Mouse (Mus musculus) gastrocnemius, postnatal 14 days (tissue): Measurements from ENCODE around the gene Kcnc4. TPM values are rescaled to one million over a fixed set of nuclear protein-coding genes. Genes with fewer than 3 reads are reported as not detected.

ENCODE experiments used
- DNase-seq: peaks from one replicate; pipeline ENCODE4 v3.0.0; 2021; ENCODE audit warnings: mixed read lengths
- intact Hi-C: fragments of 180-260 bp; cut with DNase I; formaldehyde crosslinking; loops from one replicate; pipeline ENCODE4 v1.15.1; 2025; ENCODE audit warnings: low total_unique reads
- total RNA-seq, 2 experiments: library from RNA; stranded (reverse); gene quantifications; 2 replicates each; pipeline ENCODE4 v1.2.3; 2021

Kcnc4 gene
- total RNA-seq, 2 experiments from 2014 or later = 49.3 to 51.9 TPM

DNA sequence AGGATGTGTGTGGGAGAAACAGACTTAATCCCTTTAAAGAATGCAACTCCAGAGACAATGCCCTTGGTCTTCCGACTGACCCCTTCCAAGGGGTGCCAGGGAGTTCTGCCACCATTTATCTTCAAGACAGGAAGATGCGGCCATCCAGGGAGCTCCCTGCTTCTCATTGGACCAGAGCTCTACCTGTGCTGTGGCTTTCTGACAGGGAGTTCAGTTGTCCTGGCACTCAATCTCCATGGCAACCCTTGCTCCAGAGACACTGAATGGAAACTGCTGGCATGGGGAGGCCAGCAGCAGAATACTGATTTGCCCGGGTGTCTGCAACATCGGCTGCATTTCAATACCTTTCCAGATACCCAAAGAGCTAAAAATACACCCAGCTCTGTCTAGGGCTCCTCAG is 47.7 kb downstream of the Kcnc4 start:
- intact Hi-C loops = no loop called here
- DNase-seq = no peak

DNA sequence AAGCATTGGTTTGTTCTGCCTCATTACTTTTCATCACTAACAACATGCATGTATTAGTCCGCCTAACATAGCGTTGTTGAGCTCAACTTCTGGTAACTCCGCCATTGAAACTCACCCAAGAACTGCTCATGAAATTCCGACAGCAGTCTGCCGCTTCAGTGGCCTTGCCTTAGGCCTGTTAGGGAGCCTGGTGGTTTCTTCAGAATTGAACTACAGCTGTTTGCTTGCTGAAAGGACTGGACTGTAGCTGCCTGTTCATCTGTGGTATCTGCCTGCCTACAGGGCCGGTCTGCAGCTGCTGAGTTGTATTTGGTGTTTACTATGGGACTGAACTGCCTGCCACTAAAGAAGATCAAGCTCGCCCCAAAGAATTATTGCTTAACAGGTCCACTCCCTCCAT is 58.0 kb downstream of the Kcnc4 start:
- DNase-seq = no peak
- intact Hi-C loops = no loop called here

DNA sequence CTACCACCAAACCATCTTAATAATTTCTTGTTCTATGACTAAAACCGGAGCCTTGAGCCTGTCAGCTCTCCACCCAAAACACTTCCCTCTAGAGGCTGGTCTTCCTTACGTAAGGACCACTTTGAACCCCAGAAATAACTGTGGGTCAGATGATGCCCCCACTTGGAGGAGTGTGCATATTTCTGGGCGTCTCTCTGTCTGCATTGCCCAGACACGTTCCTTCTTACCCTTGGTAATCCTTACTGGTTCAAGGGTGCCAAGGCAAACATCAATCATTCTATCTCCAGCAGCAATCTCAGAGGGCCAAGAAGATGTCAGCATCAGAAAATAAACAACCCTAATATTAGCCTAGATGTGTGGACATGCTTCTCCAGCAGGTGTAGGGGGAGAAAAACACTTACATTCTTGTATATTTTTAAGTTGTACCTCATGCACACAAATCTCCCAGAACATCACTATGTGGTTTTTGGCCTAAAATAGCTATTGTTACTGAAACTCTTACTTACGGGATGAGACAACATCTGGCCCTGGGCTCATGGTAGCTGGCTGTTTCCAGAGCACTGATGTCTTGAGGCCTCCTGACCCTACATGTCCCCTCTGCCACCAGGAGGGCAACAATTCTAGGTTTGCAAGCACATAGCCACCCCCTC is 59.2 kb downstream of the Kcnc4 start:
- DNase-seq = no peak
- intact Hi-C loops = no loop called here

DNA sequence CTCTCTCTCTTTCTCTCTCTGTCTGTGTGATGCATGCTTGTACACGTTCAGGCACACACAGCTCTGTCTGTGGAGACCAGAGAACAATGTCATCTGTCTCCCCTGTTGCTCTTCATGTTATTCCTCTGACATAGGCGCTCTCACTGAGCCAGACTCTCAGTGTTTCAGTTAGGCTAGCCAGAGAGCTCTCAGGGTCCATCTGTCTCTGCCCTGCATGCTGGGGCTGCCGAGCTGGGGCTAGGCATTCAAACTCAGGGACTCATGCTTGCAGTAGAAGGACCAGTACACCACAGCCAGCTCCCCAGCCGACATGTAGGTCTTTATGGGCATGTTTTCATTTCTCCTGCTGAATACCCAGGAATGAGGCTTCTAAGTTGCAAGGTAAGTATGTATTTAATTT is 68.2 kb downstream of the Kcnc4 start:
- intact Hi-C loops = no loop called here

More for the DNA sequence above, 68.2 kb downstream of the Kcnc4 start:
- no peak for DNase-seq

Other genes with a start within 250 kb of the Kcnc4 start
- gene Cym, start 237.8 kb downstream of the Kcnc4 start, total RNA-seq = not detected
- gene A630076J17Rik, start 228.9 kb downstream of the Kcnc4 start, total RNA-seq = not detected
- not detected for gene Prok1, start 219.8 kb downstream of the Kcnc4 start, total RNA-seq
- gene Lamtor5, start 180.7 kb downstream of the Kcnc4 start, total RNA-seq = 10 to 100 TPM; 46.8 to 53.2 TPM
- under 1 TPM; 0.18 to 0.25 TPM for gene Slc16a4, start 168.3 kb downstream of the Kcnc4 start, total RNA-seq
- gene Rbm15, start 125.9 kb downstream of the Kcnc4 start, total RNA-seq = 10 to 100 TPM; 16.9 to 18.0 TPM
- gene Slc6a17, start 58.5 kb upstream of the Kcnc4 start, total RNA-seq = under 1 TPM; 0.55 to 0.60 TPM
- gene Ubl4b, start 95.5 kb upstream of the Kcnc4 start, total RNA-seq = not detected
- not detected for gene Alx3, start 135.5 kb upstream of the Kcnc4 start, total RNA-seq
- gene Gm10961, start 171.8 kb upstream of the Kcnc4 start, total RNA-seq = not detected
- 10 to 100 TPM; 16.9 to 19.5 TPM for gene Strip1, start 172.1 kb upstream of the Kcnc4 start, total RNA-seq
- gene Ahcyl1, start 237.0 kb upstream of the Kcnc4 start, total RNA-seq = 10 to 100 TPM; 37.5 to 38.9 TPM